Mouse (Mus musculus) testis, adult 2 months (tissue): ENCODE measurements around the gene Gdf10. TPM values are rescaled to one million over a fixed set of nuclear protein-coding genes. Genes with fewer than 3 reads are reported as not detected.
A peak's percentile ranks its signal among the peaks of the same experiment; 100 is the strongest.

ENCODE experiments used
- H3K27ac ChIP-seq: fragments of 200-500 bp; 2 replicates; pipeline ENCODE4 v1.5.1; 2012; ENCODE audit warnings: low read depth, low read length; ENCODE audit not compliant: control insufficient read depth, insufficient read depth
- H3K27me3 ChIP-seq: fragments of 200-500 bp; 2 replicates; pipeline ENCODE4 v1.6.1; 2012; ENCODE audit warnings: mild to moderate bottlenecking, low read length, moderate library complexity; ENCODE audit not compliant: control insufficient read depth, insufficient read depth
- H3K36me3 ChIP-seq: fragments of 200-500 bp; 2 replicates; pipeline ENCODE4 v1.6.1; 2012; ENCODE audit warnings: mild to moderate bottlenecking, low read length; ENCODE audit not compliant: control insufficient read depth, insufficient read depth
- H3K4me1 ChIP-seq: fragments of 200-500 bp; 2 replicates; pipeline ENCODE4 v1.6.1; 2012; ENCODE audit warnings: low read length; ENCODE audit not compliant: control insufficient read depth, insufficient read depth
- H3K4me3 ChIP-seq: fragments of 200-500 bp; 2 replicates; pipeline ENCODE4 v1.5.1; 2012; ENCODE audit warnings: low read depth, mild to moderate bottlenecking, low read length, moderate library complexity, mixed read lengths; ENCODE audit not compliant: control insufficient read depth
- CTCF ChIP-seq: fragments of 200-500 bp; IDR thresholded peaks from 2 replicates; pipeline ENCODE4 v1.5.1; 2012; ENCODE audit warnings: low read depth, mild to moderate bottlenecking, inconsistent platforms, low read length, moderate library complexity; ENCODE audit not compliant: control insufficient read depth, insufficient read depth, insufficient replicate concordance
- POLR2A ChIP-seq: fragments of 200-500 bp; IDR thresholded peaks from 2 replicates; pipeline ENCODE4 v1.6.1; 2012; ENCODE audit warnings: low read depth, mild to moderate bottlenecking, inconsistent platforms, low read length, moderate library complexity; ENCODE audit not compliant: control insufficient read depth
- polyA plus RNA-seq: library from polyadenylated mRNA; depleted of rRNA; stranded (reverse); fragments of >200 nt; gene quantifications from 2 replicates; pipeline ENCODE4 v1.2.3, GENCODE M21; 2012; rRNA removed

Gene Gdf10
- 0.26 and 1.3 TPM in 2 replicates for polyA plus RNA-seq

- H3K27me3 ChIP-seq, result no peaks in the 10 kb centered on the region
- peaks cover 3% of the 10 kb centered on the region for H3K4me1 ChIP-seq
- TF ChIP-seq CTCF, result no peak
- no peak for TF ChIP-seq POLR2A
- H3K4me3 ChIP-seq, result peak within 1 kb of the TSS; percentile 6
- H3K36me3 ChIP-seq, result no peaks in the 10 kb centered on the region
- H3K27ac ChIP-seq, result no peak within 1 kb of the TSS
These were observed at the start of gene Gdf10 for GRCm38 (mm10) chr14:33923168-33924070. Gene Gdf10, plus strand, starts transcription at chr14:33923587.

GRCm38 (mm10) chr14:33878826-33879225, 44.6 kb upstream of the Gdf10 start:
- Histone ChIP-seq H3K27ac (no peak overlapping the region), H3K27me3 (no peaks in the 10 kb centered on the region), H3K36me3 (no peaks in the 10 kb centered on the region), H3K4me1 (no peaks in the 10 kb centered on the region), H3K4me3 (no peak overlapping the region)
- TF ChIP-seq POLR2A (no peak), CTCF (no peak)

DNA sequence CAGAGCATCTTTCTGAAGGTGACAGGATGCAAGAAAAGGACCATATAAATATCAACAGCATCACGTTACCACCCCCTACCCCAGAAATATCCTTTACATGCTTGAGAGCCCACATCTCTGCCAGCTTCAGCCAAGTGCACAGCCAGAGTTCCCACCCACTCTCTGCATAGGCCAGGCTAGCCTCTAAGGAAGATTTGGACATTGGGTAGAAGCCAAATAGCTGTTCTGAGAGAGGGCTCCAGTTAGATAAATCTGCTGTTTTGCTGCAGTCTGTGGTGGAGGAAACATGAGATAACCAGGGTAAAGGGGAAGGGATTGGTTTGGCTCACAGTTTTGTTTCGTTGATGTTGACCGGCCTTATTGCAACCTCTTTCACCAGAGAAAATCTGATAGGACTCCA, 43.2 kb upstream of the Gdf10 start:
- Histone ChIP-seq H3K4me3 (no peak overlapping the region), H3K27me3 (no peaks in the 10 kb centered on the region), H3K27ac (no peak overlapping the region), H3K4me1 (no peaks in the 10 kb centered on the region), H3K36me3 (no peaks in the 10 kb centered on the region)
- TF ChIP-seq POLR2A (no peak), CTCF (no peak)

DNA sequence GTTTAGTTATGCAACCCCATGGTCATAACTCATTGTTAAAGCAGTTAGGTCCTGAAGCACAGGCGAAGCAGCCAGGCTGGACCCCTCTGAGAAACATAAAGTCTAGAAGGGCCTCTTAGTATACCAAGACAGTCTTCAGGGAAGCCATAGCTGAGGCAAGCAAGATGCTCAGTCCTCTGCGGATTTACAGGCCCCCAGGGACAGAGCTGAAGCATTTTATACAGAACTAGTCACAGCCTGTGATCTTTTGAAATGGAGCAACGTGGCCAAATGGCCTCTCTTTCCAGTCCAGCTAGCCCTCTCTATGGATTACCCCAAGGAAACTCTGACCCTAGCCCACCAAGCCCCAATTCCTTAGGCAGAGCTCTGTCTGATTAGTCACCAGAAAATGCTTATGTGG, 41.9 kb upstream of the Gdf10 start:
- no peaks in the 10 kb centered on the region for H3K36me3 ChIP-seq
- H3K4me1 ChIP-seq, result no peaks in the 10 kb centered on the region
- TF ChIP-seq POLR2A (no peak), CTCF (no peak)
- no peak overlapping the region for H3K4me3 ChIP-seq
- no peak overlapping the region for H3K27ac ChIP-seq
- no peaks in the 10 kb centered on the region for H3K27me3 ChIP-seq

GRCm38 (mm10) chr14:33883046-33883445, 40.3 kb upstream of the Gdf10 start:
- no peak overlapping the region for H3K4me3 ChIP-seq
- no peaks in the 10 kb centered on the region for H3K4me1 ChIP-seq
- no peaks in the 10 kb centered on the region for H3K36me3 ChIP-seq
- H3K27ac ChIP-seq, result no peak overlapping the region
- no peaks in the 10 kb centered on the region for H3K27me3 ChIP-seq
- TF ChIP-seq CTCF, result no peak
- TF ChIP-seq POLR2A, result no peak

DNA sequence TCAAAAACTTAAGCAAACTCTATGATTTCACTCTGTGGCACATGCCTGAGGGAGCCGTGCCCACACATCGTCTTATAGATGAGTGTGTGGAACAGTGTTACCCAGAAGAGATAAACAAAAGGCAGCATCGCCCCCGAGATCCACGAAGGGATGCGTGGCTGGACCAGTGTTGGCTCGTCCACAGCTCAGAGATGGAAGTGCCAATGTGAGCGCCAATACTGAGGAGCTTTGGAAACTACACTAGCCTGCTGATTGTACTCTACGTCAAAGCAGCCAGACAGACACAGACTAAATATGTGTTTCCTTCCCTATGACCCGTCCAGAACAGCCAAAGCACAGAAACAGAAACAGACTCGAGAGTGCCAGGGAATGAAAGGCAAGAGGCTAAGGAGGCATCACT, 37.9 kb upstream of the Gdf10 start:
- no peak overlapping the region for H3K4me3 ChIP-seq
- H3K27ac ChIP-seq, result no peak overlapping the region
- no peaks in the 10 kb centered on the region for H3K36me3 ChIP-seq
- no peaks in the 10 kb centered on the region for H3K27me3 ChIP-seq
- H3K4me1 ChIP-seq, result no peaks in the 10 kb centered on the region
- no peak for TF ChIP-seq POLR2A
- no peak for TF ChIP-seq CTCF

DNA sequence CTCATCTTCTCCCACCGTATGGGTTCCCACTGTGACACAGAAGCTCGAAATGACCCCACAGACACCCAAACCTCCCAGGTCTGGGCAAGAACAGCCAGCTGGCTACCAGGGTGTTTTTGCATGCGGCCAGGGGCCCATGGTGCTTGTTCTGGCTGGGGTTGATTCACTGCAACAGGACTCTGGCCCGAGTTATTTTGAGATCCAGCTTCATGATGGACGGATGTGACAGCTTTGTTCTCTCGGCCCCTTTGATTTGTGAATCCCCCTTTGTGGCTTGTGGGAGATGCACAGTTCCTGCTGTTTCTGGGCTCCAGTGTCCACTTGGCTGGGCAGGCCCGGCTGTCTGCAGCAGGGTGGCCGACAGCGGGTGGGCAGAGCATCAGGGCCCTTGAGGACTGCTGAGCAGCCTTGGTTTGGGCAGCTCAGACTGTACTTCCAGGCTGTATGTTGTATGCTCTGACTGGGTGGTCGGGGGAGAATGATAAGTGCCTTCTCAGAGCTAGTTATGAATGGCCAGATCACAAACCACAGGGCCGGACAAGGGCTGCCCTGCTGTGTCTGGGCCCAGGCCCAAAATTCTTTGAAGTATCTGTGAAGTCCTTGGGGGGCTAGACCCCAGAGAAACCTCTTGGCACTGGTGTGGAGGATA, 34.9 kb upstream of the Gdf10 start:
- H3K27ac ChIP-seq, result no peak overlapping the region
- TF ChIP-seq POLR2A, result no peak
- TF ChIP-seq CTCF, result no peak
- no peaks in the 10 kb centered on the region for H3K27me3 ChIP-seq
- no peak overlapping the region for H3K4me3 ChIP-seq
- H3K4me1 ChIP-seq, result no peaks in the 10 kb centered on the region
- no peaks in the 10 kb centered on the region for H3K36me3 ChIP-seq
